Mouse (Mus musculus) lung, postnatal 0 days (tissue): ENCODE measurements around the gene Mob2. TPM values are rescaled to one million over a fixed set of nuclear protein-coding genes. Genes with fewer than 3 reads are reported as not detected.
A peak's percentile ranks its signal among the peaks of the same experiment; 100 is the strongest.

Source experiments
- ATAC-seq: fragments of 200-750 bp; cut with Nextera tagmentation; 2 replicates; pipeline ENCODE4 v1.8.0; 2017; ENCODE audit warnings: moderate library complexity
- DNase-seq: peaks from one replicate; pipeline ENCODE4 v3.0.0-alpha.2; 2016; ENCODE audit warnings: low spot score
- H3K27ac ChIP-seq: fragments of 300-500 bp; sonication (generic); 2 replicates; pipeline ENCODE4 v1.5.1; 2014; ENCODE audit warnings: antibody characterized with exemption, mild to moderate bottlenecking, low read length, mixed read lengths
- H3K27me3 ChIP-seq: fragments of 300-500 bp; sonication (generic); replicated peaks from 2 replicates; pipeline ENCODE4 v1.6.1; 2014; ENCODE audit warnings: low read length, mixed read lengths; ENCODE audit not compliant: insufficient read depth
- H3K36me3 ChIP-seq: fragments of 300-500 bp; sonication (generic); 2 replicates; pipeline ENCODE4 v1.6.1; 2014; ENCODE audit warnings: low read length, mixed read lengths; ENCODE audit not compliant: insufficient read depth
- H3K4me1 ChIP-seq: fragments of 300-500 bp; sonication (generic); 2 replicates; pipeline ENCODE4 v1.6.1; 2014; ENCODE audit warnings: antibody characterized with exemption, low read depth, low read length, mixed read lengths; ENCODE audit not compliant: insufficient read depth
- H3K4me2 ChIP-seq: fragments of 300-500 bp; sonication (generic); replicated peaks from 2 replicates; pipeline ENCODE4 v1.6.1; 2014; ENCODE audit warnings: low read depth, mild to moderate bottlenecking, low read length, moderate library complexity, mixed read lengths
- H3K4me3 ChIP-seq: fragments of 300-500 bp; sonication (generic); 2 replicates; pipeline ENCODE4 v1.5.1; 2014; ENCODE audit warnings: low read depth, low read length
- H3K9ac ChIP-seq: fragments of 300-500 bp; sonication (generic); replicated peaks from 2 replicates; pipeline ENCODE4 v1.6.1; 2014; ENCODE audit warnings: low read depth, mild to moderate bottlenecking
- H3K9me3 ChIP-seq: fragments of 300-500 bp; sonication (generic); 2 replicates; pipeline ENCODE4 v1.6.1; 2016; ENCODE audit warnings: low read length, mixed read lengths
- CTCF ChIP-seq: IDR thresholded peaks from 2 replicates; pipeline ENCODE4 v1.5.1; 2016; ENCODE audit warnings: antibody characterized with exemption, mild to moderate bottlenecking
- EP300 ChIP-seq: IDR thresholded peaks from 2 replicates; pipeline ENCODE4 v1.6.1; 2016; ENCODE audit warnings: antibody characterized with exemption, mild to moderate bottlenecking, control low read depth
- WGBS: fragments of 180-500 bp; shearing (Covaris S2); extraction: QIAGEN DNeasy Blood & Tissue Kit; methylation state at CpG from one replicate; pipeline ENCODE4 v1.1.7; 2014; 5-methylcytosine and 5-hydroxymethylcytosine counted together
- polyA plus RNA-seq: library from polyadenylated mRNA; unstranded; fragments of >200 nt; fragmentation: Nextera tagmentation; extraction: Ambion mirVana; gene quantifications from 2 replicates; pipeline ENCODE4 v1.2.1, GENCODE M21; 2015

The Mob2 gene
- polyA plus RNA-seq, 1 experiment from 2014 or later: 104 TPM

DNA sequence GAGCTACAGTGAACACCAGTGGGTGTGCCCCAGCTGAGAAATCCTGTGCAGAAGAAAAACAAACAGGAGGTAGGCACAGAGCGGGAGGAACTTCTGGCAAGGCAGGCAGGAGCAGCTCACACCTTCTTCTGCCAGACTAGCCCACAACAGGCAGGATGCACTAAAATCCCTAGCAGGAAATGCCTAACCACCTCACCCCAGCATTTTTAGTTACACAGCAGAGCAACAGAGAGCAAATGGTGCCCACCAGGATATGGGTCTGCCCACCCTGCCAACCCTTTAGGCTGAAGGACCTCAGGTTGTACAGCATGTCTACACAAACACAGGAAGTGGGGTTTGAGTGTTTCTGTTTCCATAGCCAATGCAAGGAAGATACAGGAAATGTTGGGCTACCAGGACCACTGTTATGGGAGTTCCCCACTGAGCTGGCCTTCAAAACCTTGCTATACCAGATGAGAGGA, 4.2 kb downstream of the Mob2 start:
- WGBS: 29% methylated on average over 1 of the region's 1 CpGs
- 0 out of 2 replicates have a peak, but pooled peaks cover 7% of the 10 kb centered on the region for H3K36me3 ChIP-seq
- no peak overlapping the region for H3K4me2 ChIP-seq
- peak; percentile 66 for DNase-seq
- H3K4me3 ChIP-seq: no peak overlapping the region
- H3K9me3 ChIP-seq: no peaks in the 10 kb centered on the region
- H3K27me3 ChIP-seq: no peaks in the 10 kb centered on the region
- H3K4me1 ChIP-seq: peaks cover 43% of the 10 kb centered on the region
- no peak overlapping the region for H3K9ac ChIP-seq
- TF ChIP-seq CTCF: no peak
- TF ChIP-seq EP300: peak; percentile 27; the same call in 1 of the 2 replicates
- ATAC-seq: peak; percentile 30
- peak overlapping the region; percentile 48 for H3K27ac ChIP-seq

DNA sequence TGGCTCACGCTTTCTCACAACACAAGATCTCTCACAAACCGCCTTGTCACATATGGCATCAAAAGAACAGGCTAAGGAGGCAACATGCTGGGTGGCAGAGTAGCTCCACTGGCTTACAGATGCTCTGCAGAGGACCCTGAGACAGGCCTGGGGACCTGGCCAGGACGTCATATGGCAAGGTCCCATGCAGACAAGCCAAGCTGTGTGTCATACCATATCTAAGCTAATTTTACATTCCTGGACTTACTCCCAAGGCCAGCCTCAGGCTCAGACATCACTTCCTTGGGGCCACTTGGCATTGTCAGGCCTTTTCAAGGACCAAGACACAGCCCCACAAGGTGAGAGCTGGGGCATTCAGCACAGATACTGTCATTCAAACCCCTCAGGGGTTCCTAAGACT, 5.4 kb downstream of the Mob2 start:
- no peak overlapping the region for H3K27ac ChIP-seq
- ATAC-seq (no peak), DNase-seq (no peak)
- TF ChIP-seq CTCF (no peak), EP300 (no peak)
- no peaks in the 10 kb centered on the region for H3K27me3 ChIP-seq
- no peaks in the 10 kb centered on the region for H3K9me3 ChIP-seq
- H3K4me1 ChIP-seq: peaks cover 37% of the 10 kb centered on the region; the same call in 1 of the 2 replicates
- H3K9ac ChIP-seq: no peak overlapping the region
- 0 out of 2 replicates have a peak, but pooled peaks cover 11% of the 10 kb centered on the region for H3K36me3 ChIP-seq
- 88% methylated on average over 3 of the region's 3 CpGs for WGBS
- H3K4me2 ChIP-seq: no peak overlapping the region
- no peak overlapping the region for H3K4me3 ChIP-seq

DNA sequence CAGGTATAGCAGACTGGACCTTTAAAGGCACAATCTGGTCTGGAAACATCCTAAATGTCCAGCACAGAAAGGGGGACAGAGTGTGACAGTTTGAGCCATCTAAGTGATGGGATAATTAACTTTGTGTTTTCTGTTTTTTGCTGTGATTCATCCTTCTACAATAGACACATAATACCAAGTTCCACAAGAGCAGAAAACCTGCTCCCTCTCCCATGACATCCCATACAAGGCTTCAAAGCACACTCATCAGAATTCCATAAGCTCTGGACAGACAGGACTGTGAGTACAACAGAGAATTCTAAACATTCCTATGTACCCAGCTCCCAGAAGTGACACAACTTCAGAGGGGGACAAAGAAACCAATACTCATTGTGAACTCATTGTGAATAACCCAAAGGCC, 10.3 kb downstream of the Mob2 start:
- TF ChIP-seq CTCF (no peak), EP300 (no peak)
- Histone ChIP-seq H3K4me3 (no peak overlapping the region), H3K4me2 (no peak overlapping the region), H3K27ac (no peak overlapping the region), H3K9me3 (no peaks in the 10 kb centered on the region), H3K9ac (no peak overlapping the region), H3K36me3 (0 out of 2 replicates have a peak, but pooled peaks cover 11% of the 10 kb centered on the region), H3K27me3 (no peaks in the 10 kb centered on the region), H3K4me1 (peaks cover 4% of the 10 kb centered on the region; the same call in 1 of the 2 replicates)
- DNase-seq (no peak), ATAC-seq (no peak)

DNA sequence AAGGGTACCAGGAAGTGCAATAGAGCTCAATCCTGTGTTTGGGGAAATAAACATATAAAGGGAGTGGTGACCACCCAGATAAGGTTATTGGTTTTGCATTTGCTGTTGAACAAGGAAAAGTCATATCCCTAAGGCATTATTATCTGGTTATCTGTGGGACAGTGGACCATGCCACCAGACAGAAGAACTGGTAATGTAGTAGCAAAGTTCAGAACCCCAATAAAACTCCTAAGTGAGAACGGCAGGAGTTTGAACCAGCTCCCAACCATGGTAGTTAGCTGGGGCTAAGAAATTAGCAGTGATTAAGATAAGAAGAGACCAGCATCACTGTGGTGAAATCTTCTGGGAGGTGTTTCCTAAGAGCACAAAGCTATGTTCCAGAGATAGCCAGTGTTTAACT, 14.9 kb downstream of the Mob2 start:
- 88% methylated on average over 1 of the region's 1 CpGs for WGBS
- no peak for ATAC-seq
- Histone ChIP-seq H3K4me1 (peaks cover 4% of the 10 kb centered on the region; the same call in 1 of the 2 replicates), H3K27ac (no peak overlapping the region), H3K9me3 (no peaks in the 10 kb centered on the region), H3K4me2 (no peak overlapping the region), H3K9ac (no peak overlapping the region), H3K27me3 (no peaks in the 10 kb centered on the region), H3K36me3 (no peaks in the 10 kb centered on the region), H3K4me3 (no peak overlapping the region)
- TF ChIP-seq CTCF (no peak), EP300 (no peak)
- no peak for DNase-seq

DNA sequence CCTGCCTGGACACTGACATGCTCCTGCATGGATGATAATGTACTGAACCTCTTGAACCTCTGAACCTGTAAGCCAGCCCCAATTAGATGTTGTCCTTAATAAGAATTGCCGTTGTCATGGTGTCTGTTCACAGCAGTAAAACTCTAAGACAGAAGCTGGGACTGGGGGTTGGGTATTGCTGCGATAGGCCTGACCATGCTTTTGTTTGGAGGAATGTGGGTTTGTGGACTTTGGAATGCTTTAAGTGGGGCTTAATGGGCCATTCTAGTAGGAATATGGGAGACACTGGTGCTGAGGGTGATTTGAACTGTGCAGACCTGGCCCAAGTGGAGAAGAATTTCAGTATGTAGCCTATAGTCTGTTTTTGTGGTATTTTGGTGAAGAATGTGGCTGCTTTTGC, 15.5 kb downstream of the Mob2 start:
- ATAC-seq (no peak), DNase-seq (no peak)
- no peaks in the 10 kb centered on the region for H3K9me3 ChIP-seq
- H3K27ac ChIP-seq: no peak overlapping the region
- WGBS: 63% methylated on average over 2 of the region's 2 CpGs
- TF ChIP-seq EP300 (no peak), CTCF (no peak)
- H3K27me3 ChIP-seq: no peaks in the 10 kb centered on the region
- H3K4me1 ChIP-seq: peaks cover 4% of the 10 kb centered on the region; the same call in 1 of the 2 replicates
- no peaks in the 10 kb centered on the region for H3K36me3 ChIP-seq
- no peak overlapping the region for H3K4me3 ChIP-seq
- H3K4me2 ChIP-seq: no peak overlapping the region
- H3K9ac ChIP-seq: no peak overlapping the region

DNA sequence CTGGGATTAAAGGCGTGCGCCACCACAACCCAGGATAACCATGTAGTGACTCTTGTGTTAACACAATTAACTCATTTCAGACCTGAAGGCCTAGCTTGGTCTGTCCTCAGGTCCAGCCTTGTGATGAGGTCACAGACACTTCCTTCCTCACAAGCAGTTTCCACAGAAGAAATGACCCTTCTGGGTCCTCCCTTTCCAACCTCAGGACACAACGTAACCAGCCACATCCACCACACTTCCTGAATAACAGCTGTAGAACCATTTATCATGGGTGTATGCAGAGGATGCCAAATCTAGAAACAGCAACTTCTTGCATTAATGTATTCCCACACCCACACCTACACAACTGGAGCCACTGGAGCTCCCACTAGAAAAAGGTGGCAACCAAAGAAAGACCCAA, 20.1 kb downstream of the Mob2 start:
- peak; percentile 67 for DNase-seq
- WGBS: 75% methylated on average over 3 of the region's 3 CpGs
- Histone ChIP-seq H3K4me2 (no peak overlapping the region), H3K4me3 (no peak overlapping the region), H3K27ac (peak overlapping the region; percentile 28; the same call in 1 of the 2 replicates), H3K4me1 (peaks cover 10% of the 10 kb centered on the region; the same call in 1 of the 2 replicates), H3K9ac (no peak overlapping the region), H3K36me3 (no peaks in the 10 kb centered on the region), H3K9me3 (no peaks in the 10 kb centered on the region), H3K27me3 (no peaks in the 10 kb centered on the region)
- peak; percentile 83 for ATAC-seq
- TF ChIP-seq EP300 (peak; percentile 84), CTCF (no peak)
